Mouse (Mus musculus) MEL-GATA-1-ER (cell line): ENCODE measurements around the gene Rps6kc1.

Source experiments
- DNase-seq: peaks from one replicate; pipeline ENCODE4 v3.0.0-alpha.2; 2012; ENCODE audit warnings: low read depth; ENCODE audit errors: extremely low read depth

The Rps6kc1 gene

GRCm38 (mm10) chr1:190766800-190767199, 144.8 kb downstream of the Rps6kc1 start:
- no peak for DNase-seq

GRCm38 (mm10) chr1:190763756-190764155, 147.8 kb downstream of the Rps6kc1 start:
- no peak for DNase-seq

- no peak for DNase-seq
Observed at GRCm38 (mm10) chr1:190761786-190762185, 149.8 kb downstream of the Rps6kc1 start.

GRCm38 (mm10) chr1:190757899-190758298, 153.7 kb downstream of the Rps6kc1 start:
- no peak for DNase-seq

DNA sequence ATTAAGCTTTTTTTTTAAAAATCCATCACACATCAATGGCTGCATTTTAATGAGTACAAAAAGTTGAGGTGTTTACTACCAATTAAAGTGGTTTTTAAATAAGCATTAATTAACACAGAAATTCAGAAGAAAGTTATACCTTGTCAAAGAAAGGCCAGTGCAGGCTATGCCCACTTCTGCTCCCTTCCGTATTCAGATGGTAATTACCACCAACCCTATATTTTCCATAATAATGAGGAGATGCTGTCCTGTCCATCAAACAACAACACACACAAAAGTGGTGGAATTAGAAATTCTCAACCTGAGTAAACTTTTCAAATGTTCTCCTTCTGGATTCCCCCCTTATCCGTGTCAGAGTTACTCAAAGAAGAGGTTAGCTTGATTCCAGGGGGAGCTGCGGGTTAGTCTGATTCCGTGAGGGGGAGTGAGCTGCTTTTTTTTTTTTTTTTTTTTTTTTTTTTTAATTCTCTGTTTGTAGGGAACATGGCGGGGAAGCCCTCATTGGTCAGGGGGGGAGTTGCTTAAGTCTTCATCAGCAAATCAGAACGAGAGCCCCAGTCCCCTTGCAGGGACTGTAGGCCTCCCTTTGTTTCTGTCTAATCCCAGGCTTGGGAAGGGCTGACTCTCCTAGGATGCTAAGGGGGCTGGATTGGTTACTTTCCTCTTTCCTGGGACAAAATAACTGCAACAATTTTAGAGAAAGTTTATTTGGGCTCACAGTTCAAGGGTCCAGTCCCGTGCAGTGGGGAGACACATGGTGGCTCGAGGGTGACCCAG, 159.6 kb downstream of the Rps6kc1 start:
- DNase-seq: no peak

GRCm38 (mm10) chr1:190748937-190749336, 162.6 kb downstream of the Rps6kc1 start:
- DNase-seq: no peak

DNA sequence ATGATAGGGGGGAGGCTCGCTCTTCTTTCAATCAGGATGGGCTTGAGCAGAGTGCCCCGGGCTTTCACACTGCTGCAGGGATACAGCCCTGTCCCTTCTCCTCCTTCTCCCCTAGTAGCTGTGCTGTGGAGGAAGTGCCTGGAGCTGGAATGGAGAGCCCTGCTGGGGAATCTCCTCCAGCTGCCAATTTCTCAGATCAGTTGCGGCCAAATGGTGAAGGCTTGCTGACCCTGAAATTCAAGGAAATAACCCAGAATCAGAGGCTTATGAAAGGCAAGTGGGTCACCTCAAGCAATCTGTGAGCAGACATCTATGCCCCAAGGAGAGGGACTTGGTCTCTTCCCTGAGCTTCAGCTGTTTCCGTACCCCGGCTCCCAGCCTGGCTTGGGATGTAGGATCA, 170.1 kb downstream of the Rps6kc1 start:
- no peak for DNase-seq

GRCm38 (mm10) chr1:190732803-190733202, 178.8 kb downstream of the Rps6kc1 start:
- DNase-seq: no peak

- no peak for DNase-seq
Observed at GRCm38 (mm10) chr1:190729516-190730088, 182.0 kb downstream of the Rps6kc1 start.

DNA sequence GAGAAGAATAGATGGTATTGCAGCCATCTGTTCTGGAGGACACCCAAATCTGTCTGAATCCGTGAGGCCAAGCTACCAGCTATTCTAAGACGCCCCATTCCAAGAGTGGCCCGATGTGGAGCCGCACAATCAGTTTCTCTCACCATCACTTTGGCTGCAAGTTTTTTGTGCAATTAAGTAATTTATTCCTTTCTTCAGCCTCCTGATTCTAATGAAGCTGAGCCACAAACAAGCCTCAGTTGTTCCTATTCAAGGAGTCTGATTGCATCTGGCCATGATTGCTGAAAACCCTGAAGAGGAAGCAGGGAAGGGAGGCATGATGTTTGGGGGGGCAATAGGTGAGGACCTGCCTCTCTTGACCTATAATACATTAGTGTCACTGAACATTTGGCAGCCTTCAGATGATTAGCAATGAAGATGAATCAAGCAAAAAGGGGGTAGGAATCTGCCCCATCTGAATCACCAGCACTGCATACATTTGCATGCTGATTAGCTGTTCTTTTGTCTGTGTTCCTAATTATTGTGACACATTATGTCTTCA, 183.4 kb downstream of the Rps6kc1 start:
- no peak for DNase-seq

GRCm38 (mm10) chr1:190727385-190727784, 184.2 kb downstream of the Rps6kc1 start:
- DNase-seq: no peak

- DNase-seq: no peak
Observed at GRCm38 (mm10) chr1:190724591-190725380, 186.8 kb downstream of the Rps6kc1 start.

GRCm38 (mm10) chr1:190723926-190724430, 187.6 kb downstream of the Rps6kc1 start:
- DNase-seq: no peak

DNA sequence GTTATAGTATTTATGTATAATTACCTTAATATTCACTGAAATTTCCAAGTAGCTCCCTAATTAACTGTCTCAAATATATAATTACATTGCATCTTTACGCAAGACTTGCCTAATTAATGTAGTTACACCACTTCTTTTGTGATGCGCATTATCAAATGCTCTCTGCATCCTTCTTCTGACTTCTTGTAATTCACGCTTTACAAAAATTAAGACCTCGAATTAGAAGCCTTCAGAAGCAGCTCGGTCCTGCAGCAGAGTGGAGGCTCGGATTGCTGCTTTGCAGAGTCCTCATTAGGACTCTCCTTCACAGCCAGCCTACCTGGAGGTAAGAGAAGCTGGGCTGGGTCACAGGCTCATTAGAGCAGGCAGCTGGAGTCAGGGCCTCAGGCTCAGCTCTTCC, 197.7 kb downstream of the Rps6kc1 start:
- DNase-seq: no peak

GRCm38 (mm10) chr1:190697576-190697975, 214.0 kb downstream of the Rps6kc1 start:
- DNase-seq: no peak

- DNase-seq: no peak
Observed at GRCm38 (mm10) chr1:190695589-190695988, 216.0 kb downstream of the Rps6kc1 start.

DNA sequence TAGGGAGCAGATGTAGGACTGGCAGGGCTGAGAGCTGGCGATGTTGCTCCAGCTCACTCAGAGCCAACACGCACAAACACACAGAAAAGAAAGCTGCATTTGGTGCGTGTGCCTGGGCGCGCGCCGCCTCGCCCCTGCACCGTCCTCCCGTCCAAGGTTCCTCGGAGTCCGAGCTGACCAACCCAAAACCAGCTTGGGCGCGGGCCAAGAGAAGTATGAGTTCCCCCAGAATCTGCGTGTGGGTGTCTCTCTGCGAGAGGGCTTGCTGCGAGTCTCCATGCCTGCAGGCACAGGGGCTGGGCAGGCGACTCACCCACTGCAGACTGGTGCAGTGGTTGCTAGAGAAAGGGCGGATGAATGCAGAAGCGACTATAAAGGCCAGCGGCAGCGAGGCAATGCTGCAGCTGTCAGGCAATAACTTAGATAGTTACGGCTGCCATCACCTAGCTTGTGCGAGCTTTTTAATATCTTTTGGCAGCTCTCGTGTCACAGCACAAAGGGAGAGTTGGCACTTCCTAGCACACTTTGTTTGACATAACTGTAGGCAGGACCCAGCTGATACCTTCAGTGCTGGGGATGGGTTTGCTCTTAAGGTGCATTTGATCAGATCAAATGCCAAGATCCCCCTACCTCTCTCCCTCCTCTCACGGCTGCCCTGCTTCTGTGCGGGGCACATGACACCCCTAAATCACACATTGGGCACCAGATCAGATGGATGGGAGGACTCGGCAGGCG, 220.9 kb downstream of the Rps6kc1 start:
- no peak for DNase-seq

- DNase-seq: no peak
Observed at GRCm38 (mm10) chr1:190683060-190683459, 228.5 kb downstream of the Rps6kc1 start.

DNA sequence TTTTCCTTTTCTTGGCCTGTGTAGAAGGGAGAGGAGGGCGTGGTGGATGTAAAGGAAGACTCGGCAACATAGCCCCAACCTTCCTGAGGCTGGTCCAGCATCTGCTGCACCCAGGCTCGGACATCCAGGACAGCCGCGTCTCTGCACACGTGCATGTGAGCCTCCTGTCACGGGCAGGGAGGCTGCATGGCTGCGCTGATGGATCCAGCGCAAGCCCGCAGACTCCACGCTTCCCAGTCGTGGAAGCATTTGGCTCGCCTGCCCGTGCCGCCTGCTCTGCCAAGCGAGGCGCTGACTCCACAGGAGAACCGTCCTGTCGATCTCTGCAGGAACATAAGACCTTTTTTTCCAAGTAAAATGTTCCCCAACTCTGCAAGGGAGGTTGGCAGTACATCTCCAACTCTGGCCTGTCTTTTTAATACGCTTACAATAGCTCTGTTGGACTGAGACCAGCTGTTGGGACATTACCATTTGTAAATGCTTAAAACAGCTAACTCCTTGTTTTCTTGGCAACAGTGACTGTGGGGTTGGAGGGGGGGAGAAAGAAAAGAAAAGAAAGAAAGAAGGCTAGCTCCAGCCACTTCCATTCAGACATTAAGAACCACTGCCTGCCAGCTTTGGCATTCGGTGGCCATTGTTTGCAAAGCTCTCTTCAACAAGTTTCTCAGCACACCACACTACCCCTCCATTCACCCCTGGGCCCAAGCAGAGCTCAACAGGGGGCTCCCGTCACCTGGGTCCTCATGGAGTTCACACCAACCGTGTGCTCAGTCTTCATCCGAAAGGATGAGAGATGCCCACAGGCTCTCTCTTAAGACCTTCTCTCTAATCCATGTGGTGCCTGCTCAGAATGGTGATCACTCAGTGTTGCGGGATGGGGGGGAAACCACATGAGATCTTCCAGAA, 229.3 kb downstream of the Rps6kc1 start:
- DNase-seq: no peak

- DNase-seq: no peak
Observed at GRCm38 (mm10) chr1:190675455-190675854, 236.1 kb downstream of the Rps6kc1 start.
